Mouse (Mus musculus): ENCODE results near the gene Mtif2.

DNA sequence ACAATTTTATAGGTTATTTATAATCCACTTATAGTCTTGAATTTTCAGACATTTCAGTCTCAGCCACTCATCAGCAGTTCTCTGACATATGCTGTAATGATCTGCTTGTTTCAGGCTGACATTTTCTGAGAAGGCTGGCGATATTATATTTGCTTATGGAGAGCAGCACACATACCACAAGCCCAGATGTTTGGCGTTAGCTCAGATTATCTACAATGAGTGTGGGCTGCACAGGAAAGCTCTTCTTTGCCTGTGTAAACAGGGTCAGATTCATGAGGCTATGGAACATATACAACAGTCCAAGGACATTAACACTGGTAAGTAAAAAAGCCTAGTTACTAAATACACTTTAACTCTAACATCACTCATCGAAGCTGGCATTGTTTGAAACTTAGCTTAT is 45.3 kb downstream of the Mtif2 start:
- TF ChIP-seq CTCF (IDR thresholded peaks at IDR 0.05; ENCODE audit: borderline replicate concordance, control insufficient read depth, extremely low read depth, insufficient read depth, low read length, poor library complexity) (no peak), POLR2A (IDR thresholded peaks at IDR 0.05; ENCODE audit: control insufficient read depth, extremely low read depth, insufficient read depth, low read length, poor library complexity) (no peak)

All from thymus, adult 2 months (tissue).